Mouse (Mus musculus): Measurements from ENCODE around the gene Hist2h2aa2.
"Not testable (repeated sequence)": the region's sequence is repeated elsewhere in the genome, so short reads cannot be mapped to it uniquely, and the experiment has no call there.

Gene Hist2h2aa2

DNA sequence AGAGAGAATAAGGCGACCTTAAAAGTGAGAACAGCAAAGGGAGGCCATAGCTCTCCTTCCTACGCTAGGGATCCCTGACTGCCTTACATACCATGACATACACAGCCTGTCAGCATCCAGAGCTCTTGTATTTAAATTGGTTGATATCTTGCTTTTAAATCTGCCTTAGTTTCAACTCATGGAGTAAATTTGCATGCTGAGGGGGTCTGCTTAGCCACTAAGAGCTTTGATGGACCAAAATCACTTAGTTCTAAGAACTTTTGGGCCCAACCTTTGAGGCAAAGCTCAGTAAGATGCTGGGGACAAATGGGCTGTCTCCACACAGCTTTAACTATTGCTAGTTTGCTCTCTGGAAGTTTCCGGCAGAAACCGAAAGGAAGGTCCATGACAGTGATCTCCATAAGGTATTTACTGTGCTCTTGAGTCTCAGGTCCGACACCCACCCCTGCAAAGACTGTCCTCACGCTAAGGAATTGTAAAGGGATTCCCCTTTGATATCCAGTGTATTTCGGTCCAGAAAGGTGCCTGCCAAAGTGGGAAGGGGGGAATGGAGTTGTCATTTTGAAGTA, 2.7 kb downstream of the Hist2h2aa2 start:
- no peak for DNase-seq (ENCODE audit: low spot score in 2 of 2)

DNA sequence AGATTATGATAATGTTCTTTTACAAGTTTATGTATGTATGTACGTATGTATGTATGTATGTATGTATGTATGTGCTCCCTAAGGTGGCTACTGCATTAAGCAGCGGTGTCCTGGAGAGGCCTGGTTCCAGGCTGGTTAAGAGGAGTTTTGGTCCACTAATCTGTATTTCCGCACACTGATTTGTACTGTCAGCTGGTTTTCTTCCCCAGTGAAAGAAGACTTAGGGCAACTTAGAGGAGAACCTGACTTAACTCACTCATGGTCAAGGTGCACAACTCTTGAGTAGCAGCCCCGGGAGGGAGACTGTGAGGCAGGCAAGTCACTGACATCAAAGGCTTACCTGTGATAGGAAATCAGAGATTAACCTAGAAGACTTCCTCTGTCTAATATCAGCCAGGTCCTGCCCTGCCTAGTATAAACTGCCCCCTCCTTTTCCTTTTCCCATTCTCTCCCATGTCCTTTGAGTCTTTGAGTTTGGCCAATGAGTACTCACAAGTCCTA, 3.2 kb downstream of the Hist2h2aa2 start:
- no peak for DNase-seq (ENCODE audit: low spot score in 2 of 2)

DNA sequence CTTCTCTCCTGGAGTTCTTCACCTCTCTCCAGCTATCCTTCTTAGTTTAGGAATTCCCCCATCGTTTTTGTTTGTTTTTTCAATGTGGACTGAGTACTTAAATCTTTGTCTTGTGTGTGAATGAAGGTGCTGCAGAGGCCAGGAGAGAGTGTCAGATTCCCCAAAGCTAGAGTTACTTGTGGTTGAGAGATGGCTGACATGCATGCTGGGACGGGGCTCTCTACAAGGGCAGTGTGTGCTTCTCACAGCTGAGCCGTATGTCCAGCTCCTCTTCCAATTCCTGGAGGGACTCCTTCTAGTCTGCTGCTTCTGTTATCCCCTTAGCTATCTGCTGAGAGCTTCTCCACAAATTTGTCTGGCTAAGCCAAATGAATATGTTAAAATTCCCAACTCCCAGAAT, 4.2 kb downstream of the Hist2h2aa2 start:
- no peak for DNase-seq (ENCODE audit: low spot score in 2 of 2)

DNA sequence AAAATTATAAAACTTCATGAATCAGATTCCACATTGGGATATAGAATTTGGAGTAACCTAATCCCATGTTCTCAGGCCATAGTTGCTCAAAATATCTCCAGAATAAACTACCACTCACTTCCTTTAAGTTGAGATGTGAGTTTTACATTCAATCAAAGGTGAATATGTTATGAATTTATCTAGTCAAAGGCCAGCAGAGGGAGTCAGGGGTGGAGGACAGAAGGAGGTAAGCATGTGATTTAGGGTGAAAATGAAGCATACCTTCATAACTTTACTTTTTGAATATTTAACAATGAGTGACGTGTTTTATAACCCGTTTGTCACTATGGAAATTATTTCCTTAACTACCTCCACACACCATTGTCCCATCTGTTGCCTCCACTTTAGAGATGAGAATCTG, 5.2 kb downstream of the Hist2h2aa2 start:
- DNase-seq (ENCODE audit: low spot score in 2 of 2), result no peak

DNA sequence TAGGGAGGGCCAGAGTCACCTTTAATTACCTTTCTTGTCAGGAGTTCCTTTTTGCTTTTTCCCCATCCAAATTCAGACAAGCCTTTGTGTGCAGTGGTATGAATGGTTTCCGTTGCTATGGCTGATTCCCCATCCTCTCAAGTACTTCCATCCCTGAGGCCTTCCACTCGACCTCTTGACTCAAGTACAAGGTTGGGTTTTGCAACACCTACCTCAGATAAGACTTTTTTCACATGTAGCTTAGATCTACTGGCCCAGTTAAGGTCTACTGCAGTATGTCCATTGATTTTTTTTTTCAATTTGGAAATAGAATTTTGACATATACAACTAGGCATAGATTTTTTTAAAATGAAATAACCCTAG, 8.3 kb downstream of the Hist2h2aa2 start:
- no peak for DNase-seq (ENCODE audit: low spot score in 2 of 2)

DNA sequence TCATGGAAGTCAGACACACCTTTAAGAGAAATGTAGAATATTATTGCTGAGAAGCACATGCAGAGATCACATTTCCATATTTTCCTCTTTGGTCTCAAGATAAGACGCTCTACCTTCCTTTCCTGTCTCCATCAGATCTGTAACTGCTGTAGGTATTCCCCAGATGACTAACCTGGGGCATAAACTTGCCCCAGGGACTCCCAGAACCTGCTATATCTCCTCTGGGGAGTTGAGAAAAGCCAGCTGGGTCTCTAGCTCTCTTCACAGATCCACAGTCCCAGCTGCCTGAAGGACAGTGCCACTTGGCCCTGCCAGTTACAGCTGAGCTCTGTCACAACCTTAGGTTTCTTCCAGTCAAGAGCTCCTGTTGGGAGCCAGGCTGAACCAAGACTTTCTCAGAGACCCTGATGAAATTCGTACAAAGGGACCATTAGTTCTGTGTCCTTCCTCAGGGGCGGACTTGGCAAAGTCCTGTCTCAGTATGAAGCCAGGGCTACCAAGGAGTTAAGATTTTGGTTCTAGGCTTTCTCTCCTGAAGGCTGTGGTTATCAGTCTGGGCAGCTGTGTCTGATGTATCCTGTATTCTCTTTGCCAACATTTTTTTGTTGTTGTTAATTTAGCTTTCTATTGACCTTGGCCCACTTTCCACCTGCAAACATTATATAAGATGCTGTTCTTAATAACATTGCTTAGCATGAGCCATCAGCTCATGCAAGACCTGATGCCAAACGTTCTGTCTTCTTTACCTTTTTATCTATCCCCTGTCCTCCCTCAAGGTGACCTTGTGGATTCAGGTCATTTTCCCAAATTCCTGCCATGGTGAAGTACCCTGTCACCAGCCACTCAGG, 8.9 kb downstream of the Hist2h2aa2 start:
- DNase-seq (ENCODE audit: low spot score in 2 of 2), result no peak

DNA sequence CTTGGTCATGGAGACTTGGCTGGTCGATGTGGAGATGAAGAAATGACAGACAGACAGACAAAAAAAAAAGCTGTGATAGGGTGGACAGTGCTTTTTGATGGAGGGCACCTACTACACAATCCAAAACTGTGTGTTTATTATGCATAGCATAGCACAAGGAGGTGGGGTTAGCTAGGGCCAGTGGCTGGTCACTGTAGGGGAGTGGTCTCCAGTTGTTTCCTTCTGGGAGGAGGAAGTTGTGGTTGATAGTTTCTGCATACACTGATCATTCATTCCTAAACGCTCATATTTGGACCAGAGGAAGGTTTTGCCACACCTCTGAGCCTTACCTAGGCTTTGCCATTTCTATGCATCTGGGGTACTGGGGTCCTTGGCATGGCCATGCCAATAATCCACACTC, 9.7 kb downstream of the Hist2h2aa2 start:
- no peak for DNase-seq (ENCODE audit: low spot score in 2 of 2)

DNA sequence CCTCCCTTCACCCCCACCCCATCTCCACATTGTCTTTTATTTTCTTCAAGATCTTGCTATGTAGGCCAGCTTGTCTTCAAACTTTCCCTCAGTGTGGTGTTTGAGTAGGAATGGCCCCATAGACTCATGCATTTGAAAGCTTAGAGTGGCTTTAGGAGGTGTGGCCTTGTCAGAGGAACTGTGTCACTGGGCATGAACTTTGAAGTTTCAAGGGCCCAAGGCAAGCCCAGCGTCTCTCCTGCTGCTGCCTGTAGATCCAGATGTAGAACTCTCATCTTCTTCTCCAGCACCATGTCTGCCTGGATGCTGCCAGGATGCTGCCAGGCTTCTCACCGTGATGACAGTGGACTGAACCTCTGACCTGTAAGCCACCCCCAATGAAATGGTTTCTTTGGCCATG, 11.2 kb downstream of the Hist2h2aa2 start:
- DNase-seq (ENCODE audit: low spot score in 2 of 2), result no peak

DNA sequence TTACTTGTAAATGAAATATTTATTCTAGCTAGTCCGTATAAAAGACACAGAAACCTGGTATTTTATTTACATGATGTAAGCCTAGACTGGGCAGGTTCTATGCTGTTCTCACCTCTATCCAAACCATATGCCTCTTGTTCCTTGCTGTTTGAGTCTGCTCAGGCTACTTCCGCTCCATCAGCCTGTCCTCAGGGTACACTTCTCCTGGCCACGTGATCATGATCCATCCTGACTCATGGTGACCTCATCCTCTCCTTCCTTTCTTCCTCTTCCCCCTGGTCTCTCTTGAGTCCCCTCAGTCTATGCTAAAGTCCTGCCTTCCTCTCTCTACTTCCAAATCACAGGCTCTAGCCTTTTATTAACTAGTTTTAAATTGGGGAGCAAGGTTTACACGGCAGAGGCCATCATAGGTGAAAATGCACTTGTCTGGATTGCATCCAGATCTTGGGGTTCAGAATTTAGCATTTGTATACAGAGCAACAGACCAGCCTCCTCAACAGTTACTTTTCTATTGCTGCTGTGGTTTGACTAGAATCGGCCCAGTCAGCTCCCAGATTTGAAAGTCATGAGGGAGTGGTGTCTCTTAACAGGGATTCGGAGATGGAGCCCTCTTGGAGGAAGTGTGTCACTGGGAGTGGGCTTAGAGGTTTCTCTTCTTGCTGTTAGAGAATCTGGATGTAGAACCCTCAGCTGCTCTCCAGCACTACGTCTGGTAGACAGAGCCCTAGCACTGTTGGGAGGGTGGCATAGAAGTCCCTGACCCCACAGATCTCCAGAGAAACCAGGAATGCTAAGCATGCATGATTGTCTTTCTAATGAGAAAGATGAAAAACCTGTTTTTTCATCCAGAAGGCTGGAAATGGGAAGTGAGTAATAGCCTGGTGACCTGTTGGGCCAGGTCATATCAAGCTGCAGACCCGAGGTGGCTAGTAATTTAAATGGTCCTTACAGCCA, 13.1 kb downstream of the Hist2h2aa2 start:
- DNase-seq (ENCODE audit: low spot score in 2 of 2), result no peak

DNA sequence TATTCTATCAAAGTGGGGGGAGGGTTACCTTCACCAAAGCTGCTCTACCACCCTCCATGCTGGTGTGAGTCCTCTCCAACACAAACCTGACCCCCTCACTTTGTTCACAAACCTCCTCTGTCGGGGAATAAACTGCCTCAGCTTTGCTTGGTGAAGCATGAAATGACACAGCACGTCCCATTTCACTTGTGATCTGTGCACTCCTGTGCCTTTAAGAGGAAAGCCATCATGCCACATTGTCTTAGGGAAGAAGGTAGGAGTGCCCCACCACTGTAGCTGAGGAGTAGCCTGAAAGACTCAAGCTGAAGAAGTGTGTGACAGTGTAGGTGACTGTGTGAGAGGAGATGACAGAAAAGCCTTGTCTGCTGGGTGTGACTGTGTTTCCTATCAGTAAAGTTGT, 14.7 kb downstream of the Hist2h2aa2 start:
- no peak for DNase-seq (ENCODE audit: low spot score in 2 of 2)

DNA sequence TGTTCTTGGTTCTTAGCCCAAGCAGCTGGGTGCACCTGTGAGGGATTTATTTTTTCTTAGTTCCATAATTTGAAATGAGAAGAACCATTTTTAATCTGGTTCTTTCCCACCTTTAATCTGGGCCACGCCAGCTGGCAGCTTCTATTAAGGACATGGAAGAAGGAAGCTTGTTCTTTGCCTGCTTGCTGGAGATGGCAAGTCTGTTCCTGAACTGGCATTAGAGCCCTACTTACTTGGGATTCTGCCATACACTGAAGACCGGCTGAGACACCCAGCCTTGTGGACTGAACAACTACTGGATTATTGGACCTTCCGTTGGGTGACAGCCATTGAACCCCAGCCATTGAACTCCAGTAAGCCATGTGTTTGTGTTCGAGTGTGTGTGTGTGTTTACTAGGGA, 17.3 kb downstream of the Hist2h2aa2 start:
- DNase-seq (ENCODE audit: low spot score in 2 of 2), result no peak

DNA sequence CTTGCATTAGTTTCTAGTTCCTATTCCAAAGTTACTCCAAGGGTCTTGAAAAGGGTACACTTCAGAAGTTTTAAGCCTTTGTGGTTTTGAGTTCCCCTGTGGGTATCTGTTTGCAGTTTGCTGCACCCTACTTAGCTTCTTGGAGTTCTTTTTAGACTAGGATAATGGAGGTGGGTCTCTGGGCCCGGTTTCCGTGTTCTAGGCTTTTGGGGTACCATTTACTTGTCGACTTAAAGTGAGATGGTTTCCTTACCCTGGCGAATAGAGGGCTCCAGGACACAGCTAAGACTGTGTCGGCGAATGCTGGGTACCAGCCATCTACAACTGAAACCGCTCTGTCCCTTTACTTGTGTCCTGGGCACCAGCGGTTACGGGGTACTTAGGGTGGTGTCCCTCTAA, 18.4 kb downstream of the Hist2h2aa2 start:
- no peak for DNase-seq (ENCODE audit: low spot score in 2 of 2)

DNA sequence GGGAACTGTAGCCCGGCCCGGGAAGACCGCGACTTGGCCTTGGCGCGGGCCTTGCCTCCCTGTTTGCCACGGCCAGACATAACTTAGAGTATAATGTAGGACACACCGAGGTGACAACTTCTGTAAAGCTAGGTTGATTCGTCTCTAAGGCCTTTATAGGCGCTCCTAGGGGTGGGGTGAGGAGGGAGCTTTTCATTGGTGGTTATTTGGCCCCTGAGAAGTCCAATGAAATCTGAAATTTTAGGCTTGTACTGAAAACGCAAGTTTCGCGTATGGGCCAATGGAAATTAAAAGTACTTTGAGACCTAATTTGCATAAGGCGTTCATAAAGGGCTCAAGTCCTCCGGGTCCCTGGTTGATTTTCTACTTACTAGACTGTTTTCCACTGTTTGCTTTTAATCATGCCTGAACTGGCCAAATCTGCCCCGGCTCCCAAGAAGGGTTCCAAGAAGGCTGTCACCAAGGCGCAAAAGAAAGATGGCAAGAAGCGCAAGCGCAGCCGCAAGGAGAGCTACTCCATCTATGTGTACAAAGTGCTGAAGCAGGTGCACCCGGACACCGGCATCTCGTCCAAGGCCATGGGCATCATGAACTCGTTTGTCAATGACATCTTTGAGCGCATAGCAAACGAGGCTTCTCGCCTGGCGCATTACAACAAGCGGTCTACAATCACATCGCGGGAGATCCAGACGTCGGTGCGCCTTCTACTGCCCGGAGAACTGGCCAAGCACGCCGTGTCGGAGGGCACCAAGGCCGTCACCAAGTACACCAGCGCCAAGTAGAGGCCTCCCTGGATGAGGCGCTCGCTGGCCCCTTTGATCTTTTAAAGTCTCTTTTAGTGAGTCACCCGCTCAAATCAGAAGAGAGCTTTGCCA, 19.1 kb downstream of the Hist2h2aa2 start, which contains the start of the genes Hist2h2ac and Hist2h2be:
Hist2h2ac (minus strand) TSS at position 116 of the 875 bp plus-strand sequence.
Hist2h2be (plus strand) TSS at position 355 of the 875 bp plus-strand sequence.
- DNase-seq (ENCODE audit: low spot score in 2 of 2), result peak; percentile 76 to 84

DNA sequence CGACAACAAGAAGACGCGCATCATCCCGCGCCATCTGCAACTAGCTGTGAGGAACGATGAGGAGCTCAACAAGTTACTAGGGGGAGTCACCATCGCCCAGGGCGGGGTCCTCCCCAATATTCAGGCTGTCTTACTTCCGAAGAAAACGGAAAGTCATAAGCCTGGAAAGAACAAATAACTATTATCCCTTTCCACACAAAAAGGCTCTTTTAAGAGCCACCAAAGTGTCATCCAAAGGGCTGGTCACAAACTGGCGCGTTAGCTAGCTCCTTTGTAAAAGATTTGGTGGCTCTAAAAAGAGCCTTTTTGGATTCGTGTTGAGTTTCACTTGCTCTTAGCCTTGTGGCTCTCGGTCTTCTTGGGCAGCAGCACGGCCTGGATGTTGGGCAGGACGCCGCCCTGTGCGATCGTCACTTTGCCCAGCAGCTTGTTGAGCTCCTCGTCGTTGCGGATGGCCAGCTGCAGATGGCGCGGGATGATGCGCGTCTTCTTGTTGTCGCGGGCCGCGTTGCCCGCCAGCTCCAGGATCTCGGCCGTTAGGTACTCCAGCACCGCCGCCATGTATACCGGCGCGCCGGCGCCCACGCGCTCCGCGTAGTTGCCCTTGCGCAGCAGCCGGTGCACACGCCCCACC, 19.8 kb downstream of the Hist2h2aa2 start:
- not testable (repeated sequence) for DNase-seq (ENCODE audit: low spot score in 2 of 2)

DNA sequence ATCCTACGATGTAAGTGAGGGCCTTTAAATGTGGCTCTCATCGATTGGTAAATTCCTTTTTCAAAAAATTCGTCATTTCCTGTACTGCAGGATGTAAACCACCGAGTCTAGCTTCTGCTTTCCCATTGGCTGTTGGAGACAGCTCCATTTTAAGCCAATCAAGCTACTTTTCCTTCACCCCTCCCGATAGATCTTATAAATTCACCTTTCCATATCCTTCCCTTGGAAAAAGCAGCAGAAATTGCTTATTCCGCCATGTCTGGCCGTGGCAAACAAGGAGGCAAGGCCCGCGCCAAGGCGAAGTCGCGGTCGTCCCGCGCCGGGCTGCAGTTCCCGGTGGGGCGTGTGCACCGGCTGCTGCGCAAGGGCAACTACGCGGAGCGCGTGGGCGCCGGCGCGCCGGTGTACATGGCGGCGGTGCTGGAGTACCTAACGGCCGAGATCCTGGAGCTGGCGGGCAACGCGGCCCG, 20.4 kb downstream of the Hist2h2aa2 start, which contains the start of the genes Bola1 and Hist2h2ab:
Bola1 (minus strand) TSS at position 49 of the 470 bp plus-strand sequence.
Hist2h2ab (plus strand) TSS at position 205 of the 470 bp plus-strand sequence.
- peak; percentile 59 to 87 for DNase-seq (ENCODE audit: low spot score in 2 of 2)

DNA sequence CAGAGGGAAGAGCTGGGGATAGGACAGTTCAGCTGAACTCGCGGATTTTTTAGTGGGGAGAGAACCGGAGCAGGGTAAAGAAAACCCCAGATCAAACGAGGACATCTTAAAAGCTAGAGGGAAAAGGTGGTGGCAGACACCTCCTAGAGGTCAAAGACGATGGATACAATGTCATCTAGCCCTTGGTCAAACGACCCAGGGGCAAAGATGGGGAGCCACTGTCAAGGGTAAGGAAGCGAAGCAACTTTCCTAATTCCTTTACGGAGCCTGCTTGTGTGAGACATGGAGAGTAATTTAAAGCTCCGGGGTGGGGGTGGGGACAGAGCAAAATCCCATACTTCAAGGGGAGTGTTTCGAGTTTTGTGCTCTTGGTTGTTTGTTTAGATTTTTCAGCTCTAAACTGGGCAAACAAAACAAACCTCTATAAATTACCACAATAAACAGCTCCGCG, 20.9 kb downstream of the Hist2h2aa2 start:
- DNase-seq (ENCODE audit: low spot score in 2 of 2), result no peak

DNA sequence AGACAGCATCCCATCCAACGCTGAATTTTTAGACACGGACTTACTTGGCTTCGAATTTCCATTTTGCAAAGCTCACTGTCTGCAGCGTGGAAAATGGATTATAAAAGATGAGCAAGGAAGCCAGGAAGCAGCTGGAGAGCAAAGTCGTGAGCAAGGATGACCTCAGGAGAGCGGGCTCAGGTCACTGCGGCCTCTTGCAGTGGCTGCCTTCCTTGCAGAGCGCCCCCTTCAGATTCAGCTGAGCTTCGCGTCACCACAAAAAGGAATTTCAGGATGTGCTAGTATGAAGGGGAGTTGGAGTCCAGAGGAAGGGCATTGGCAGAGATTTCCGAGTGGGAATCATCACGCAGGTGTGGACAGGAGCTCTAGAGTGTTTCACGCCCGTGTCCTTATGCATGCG, 30.8 kb downstream of the Hist2h2aa2 start:
- DNase-seq (ENCODE audit: low spot score in 2 of 2), result no peak

DNA sequence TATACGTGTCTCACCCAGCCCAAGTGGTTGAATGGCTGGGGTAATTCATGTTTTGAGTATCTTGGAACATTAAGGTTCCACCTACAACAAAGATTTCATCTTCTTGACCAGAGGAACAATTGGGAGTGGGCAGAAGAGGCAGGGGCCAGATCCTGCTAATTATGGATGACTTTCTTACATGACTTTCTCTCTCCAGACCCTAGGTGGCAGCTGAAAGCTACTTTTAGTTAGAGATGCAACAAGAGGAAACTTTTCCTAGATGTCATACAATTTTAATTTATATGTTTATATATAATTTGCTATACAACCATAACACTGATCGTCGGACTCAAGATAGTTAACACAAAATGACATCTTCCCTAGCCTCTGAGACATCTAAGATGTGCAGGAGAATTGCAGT, 32.3 kb downstream of the Hist2h2aa2 start:
- DNase-seq (ENCODE audit: low spot score in 2 of 2), result no peak

DNA sequence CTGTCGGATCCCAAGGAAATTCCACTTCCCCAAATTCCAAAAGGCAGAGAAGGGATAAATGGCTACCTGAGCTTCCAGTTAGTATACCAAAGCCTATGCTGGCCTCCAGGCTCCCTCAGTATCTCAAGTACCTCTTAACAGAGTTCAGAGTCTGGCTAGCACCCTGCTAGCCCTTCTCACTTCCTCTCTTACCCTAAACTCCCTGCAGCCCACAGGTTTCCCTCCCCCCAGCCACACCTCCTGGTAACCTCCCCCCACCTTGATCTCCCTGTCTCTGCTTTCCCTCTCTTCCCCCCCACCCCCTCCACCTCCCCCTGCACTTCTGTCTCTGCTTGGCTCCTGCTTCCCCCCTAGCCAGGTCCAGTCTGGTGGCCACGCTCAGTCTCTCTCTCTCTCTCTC, 40.3 kb downstream of the Hist2h2aa2 start:
- no peak for DNase-seq (ENCODE audit: low spot score in 2 of 2)
